Mouse (Mus musculus): ENCODE measurements around the gene Klhl22.
"Not testable (repeated sequence)": the region's sequence is repeated elsewhere in the genome, so short reads cannot be mapped to it uniquely, and the experiment has no call there.

Klhl22 gene

DNA sequence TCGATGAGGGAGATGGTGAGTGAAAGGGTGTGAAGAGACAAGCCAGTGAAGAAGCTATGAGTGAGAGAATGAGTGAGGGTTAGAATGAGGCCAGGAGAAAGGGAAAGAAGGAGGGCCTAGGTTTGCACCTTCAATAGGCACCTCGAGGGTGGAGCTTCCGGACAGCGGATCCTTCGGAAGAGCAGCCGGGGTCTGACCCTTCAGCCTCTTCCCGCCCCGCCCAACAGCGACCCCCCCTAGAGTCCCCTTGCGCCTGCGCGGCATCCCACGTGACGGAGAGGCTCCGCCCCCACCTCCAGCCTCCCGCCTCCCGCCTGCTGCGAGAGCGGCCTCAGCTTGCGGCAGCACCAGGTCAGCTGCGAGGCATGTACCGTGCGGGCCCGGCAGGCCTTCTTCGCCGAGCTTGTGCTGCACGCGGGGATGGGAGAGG lies at the start of gene Klhl22:
Klhl22 (plus strand) TSS at position 275 of the 430 bp plus-strand sequence.
- peak; percentile 91 to 95 for DNase-seq

DNA sequence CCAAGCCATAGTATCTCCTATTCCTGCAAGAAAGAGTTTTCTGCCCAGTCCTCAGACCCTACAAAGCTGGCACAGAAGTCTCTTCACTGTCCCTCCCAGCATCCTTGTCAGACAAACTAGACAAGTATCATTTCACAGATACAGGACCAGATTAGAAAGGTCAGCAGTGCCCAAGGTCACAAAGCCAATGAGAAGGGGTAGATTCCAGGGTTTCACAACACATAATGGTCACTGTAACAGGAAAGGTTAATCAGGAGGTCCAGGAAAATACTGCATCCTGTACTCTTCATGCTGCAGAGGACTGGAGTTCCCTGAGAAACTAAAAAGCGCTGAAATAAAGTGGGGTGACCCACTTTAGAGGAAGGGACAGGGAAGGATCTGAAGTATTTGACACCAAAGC lies 41.6 kb upstream of the Klhl22 start:
- no peak for DNase-seq

DNA sequence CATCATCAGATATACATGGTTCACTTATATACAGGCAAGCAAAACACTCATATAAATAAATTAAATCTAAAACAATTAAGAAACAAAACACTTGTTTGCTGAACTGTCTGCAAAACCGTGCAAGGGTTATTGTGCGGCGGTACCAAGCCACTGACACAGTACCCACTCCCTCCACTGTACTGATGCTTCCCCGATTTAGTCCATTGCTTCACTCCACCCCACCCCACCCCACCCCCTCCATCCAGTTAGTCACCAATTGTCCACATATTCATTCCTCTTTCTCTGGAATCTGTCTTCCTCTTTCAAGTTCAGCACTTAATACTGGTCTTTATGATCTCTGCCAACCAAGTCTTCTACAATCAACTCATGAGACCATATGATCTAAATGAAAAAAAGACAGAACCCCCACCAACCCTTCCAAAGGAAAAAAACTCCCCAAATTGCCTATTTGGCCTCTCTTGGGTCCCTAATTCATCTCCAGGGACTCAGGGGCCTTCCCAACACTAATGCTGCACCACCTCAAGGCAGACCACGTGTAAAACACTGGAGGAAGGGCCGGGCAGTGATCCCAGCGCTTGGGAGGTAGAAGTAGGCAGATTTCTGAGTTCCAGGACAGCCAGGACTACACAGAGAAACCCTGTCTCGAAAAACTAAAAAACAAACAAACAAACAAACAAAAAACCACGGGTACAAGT lies 38.2 kb upstream of the Klhl22 start:
- no peak for DNase-seq

DNA sequence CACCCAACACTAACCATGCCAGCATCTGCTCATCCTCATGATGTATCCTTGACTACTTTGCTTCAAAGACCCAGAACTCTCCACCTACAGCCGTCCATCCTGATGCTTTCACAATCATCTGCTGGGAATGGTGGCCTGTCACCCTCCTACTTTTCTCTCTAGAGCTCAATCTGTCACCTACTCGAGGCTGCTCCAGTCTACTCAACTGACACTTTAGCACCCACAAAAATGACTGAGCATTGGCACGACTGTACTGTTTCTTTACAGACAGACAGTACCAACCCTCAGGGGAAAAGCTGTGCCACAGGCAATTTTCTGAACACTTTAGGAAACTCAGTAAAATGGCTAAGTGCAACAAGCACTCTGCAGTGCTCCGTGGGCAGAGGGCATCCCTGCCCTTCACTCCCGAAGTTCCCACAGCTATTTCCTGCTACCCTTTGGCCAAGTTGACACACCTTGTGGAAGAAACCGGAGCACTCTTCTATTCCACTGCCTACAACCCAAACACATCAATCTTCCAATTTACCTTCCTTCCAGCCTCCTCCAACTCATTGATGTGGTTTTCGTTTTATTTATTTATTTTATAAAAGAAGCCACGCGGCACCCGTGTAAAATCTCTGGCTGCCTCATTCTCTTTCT lies 37.5 kb upstream of the Klhl22 start:
- peak in 1 of 2 experiments; percentile 14 for DNase-seq

DNA sequence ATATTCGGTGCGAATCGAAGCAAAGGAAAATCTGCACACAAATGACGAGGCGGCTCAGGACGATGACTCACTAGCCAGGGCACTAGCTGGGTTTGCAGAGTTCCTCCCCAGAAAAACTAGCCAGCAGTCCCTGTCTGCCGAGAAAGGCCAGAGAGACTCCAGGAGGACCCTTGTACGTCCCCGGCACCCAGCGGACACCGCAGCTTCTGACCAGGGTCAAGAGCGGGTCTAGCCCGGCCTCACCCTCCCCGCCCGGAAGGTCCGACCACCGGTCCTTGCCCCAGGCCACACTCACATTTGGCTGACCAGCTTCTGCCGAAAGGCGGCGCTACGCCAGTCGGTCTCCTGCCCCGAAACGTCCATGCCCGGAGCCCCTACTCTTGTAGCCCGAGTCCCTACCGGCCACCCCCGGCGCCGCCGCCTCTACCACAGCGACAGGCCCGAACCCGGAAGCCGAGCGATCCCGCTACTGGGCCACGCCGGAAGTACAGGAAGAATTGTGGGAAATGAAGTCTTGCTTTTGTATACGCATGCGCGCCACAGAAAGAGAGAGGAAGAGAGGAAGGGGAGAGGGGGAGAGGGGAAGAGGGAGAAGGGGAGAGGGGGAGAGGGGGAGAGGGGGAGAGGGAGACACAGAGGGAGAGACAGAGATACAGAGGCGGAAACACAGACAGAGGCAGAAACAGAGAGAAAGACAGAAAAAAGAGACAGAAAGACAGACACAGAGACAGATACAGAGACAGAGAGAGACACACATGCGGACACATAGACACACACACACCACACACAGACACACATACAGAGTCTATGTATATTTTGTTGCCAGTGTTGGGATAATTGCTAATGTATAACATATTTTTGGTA lies 36.7 kb upstream of the Klhl22 start:
- peak; percentile 91 to 92 for DNase-seq

DNA sequence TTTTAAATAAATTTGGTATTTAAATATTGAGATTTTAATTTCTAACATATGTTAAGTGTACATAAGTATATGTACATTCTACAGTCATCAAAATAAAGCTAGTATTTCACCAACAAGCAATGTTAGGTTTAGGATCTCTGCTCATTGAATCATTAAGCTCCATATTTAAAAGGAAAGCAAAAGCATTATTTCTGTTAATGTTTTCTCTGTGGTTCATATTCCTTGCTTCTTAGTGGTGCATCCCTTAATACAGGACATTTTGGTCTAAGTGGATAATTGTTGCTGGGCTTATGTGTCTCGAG lies 36.1 kb upstream of the Klhl22 start:
- DNase-seq = no peak

DNA sequence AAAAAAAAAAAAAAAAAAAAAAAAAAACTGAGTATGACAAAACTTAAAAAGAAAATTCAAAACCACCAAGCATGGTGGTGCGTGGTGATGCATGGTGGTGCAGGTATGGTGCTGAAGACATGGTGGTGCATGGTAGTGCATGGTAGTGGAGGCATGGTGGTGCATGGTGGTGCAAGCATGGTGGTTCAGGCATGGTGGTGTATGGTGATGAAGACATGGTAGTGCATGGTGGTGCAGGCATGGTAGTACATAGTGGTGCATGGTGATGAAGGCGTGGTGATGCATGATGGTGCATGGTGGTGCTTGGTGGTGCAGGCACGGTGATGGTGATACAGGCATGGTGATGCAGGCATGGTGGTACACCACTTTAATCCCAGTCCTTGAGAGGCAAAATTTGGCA lies 35.0 kb upstream of the Klhl22 start:
- no peak for DNase-seq

DNA sequence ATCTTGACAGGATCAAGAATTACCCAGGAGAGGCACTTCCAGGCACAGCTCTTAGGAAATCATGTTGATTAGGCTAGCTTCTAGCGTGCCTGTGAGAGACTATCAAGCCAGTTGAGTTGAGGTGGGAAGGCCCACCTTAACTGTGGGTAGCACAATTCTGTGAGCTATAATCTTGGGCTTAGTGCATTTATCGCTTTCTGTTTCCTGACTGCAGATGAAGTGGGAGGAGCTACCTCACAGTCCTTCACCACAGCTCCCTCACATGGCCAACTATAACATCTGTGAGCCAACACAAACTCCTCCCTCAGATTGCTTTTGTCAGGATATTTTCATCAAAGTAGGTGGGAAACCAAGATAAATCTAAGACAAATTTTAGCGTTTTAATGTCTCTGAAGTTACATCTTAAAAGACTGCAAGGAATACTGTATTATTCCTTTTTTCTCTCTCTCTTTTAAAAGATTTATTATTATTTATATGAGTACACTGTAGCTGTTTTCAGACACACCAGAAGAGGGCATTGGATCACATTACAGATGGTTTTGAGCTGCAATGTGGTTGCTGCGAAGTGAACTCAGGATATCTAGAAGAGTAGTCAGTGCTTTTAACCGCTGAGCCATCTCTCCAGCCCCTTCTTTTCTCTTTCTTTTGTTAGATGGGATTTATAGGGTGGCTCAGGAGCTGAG lies 32.1 kb upstream of the Klhl22 start:
- DNase-seq = peak; percentile 68 to 74

DNA sequence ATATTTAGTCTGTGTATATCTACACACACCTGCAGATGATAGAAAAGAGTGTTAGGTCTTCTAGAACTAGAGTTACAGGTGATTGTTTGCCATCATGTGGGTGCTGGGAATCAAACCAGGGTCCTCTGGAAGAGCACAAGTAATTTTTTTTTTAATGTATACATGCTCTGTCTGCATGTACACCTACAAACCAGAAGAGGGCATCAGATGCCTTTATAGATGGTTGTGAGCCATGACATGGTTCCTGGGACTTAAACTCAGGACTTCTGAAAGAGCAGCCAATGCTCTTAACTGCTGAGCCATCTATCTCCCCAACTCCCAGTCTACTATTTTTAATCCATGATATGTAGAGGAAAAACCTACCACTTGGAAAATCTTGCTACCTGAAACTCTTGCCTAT lies 29.4 kb upstream of the Klhl22 start:
- DNase-seq = no peak

DNA sequence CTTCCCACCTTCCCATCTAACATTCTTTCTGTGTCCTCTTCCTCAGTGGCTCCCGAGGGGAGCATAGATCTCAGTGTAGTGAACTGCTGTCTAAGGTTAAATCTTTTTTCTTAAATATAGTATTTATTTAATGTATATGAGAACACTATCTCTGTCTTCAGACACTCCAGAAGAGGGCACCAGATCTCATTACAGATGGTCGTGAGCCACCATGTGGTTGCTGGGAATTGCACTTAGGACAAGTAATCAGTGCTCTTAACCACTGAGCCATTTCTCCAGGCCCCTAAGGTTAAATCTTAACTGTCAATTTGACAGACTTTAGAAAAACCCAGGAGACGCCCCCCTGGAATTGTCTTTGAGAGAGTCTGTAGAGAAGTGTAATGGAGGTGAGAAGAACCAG lies 27.4 kb upstream of the Klhl22 start:
- no peak for DNase-seq

DNA sequence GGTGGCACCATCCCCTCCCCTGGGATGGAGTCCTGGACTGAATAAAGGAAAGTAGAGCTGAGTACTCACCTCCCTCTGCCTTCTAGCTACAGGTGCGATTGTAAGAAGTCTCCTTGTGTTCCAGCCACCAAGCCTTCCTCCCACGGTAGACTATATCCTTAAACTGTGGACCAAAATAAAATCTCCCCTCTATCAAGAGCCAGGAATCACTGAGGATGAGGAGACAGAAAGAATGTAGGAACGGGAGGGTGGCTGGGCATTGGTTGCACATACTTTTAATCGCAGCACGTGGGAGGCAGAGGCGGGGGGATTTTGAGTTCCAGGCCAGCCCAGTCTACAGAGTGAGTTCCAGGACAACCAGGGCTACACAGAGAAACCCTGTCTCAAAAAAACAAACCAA lies 27.0 kb upstream of the Klhl22 start:
- no peak for DNase-seq

DNA sequence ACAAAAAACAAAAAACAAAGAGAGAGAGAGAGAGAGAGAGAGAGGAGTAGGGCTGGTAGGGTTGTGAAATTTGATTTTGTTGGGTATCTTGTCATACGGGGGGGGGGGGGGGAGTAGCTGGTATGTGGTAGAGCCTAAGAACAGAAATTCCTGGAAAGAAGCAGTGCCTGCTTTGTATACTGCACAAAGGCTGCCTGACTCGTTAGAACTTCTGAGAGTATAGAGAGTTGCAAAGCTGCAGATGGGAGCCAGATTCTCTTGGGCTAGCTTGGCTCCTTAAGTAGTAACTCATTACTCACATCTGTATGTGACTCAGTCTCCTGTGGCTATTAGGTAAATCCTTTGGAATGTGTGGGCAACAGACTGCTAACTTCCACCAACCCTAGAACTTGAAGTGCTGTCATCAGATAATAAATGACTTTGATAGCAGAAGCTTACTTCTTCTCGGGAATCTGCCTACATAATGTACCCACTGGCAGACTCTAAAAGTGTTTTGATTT lies 26.5 kb upstream of the Klhl22 start, which contains the start of gene Med15:
Med15 (minus strand) TSS at position 51 of the 500 bp plus-strand sequence.
- no peak for DNase-seq

DNA sequence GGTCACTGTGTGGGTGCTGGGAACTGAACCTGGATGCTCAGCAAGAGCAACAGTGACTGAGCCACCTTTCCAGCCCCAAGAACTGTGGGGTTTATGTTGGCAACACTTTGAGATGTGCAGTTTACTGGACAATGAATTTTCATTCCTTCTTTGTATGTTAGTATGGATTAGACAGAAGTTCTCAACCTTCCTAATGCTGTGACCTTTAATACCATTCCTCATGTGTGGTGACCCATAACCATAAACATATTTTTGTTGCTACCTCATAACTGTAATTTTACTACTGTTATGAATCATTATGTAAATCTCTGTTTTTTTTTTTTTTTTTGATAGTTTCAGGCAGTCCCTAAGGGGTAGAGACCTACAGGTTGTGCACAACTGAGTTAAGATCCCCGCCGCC lies 25.8 kb upstream of the Klhl22 start:
- DNase-seq = no peak

DNA sequence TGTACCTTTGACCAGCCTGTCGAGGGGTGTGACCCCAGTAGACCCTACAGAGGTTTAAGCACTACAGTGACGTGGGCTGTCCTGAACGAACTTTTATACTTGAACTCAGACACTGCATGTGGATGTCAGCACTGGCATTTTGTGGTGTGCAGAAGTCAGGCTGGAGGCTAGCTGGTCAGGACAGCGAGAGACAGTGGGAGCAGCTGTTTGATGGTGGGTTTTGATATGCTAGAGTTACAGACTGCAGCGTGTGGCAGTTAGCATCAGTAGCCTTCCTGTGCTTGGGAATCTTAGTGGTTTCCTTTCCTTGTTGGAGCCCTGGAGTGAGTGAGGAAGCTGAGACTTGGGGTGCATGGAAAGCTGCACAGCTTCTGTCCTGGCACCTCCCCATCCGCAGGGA lies 24.5 kb upstream of the Klhl22 start:
- DNase-seq = not testable (repeated sequence)

DNA sequence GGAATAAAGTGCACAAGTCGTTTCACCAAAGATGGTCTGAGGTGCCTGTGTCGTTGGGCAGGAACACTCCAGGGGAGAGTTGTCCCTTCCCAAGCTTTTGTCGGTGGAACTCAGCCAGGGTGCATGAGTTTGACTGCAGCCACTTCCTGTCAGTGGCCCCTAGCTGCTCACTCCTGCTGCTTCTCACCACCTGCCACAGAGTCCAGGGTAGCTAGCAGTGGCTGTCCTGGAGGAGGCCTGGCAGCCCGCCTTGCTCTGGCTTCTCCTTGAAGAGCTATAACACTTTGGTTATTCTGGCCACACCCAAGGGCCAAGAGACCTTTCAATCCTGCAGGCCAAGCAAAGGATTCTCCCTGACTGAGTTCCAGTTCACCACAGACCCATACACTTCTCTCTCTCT lies 23.3 kb upstream of the Klhl22 start:
- no peak for DNase-seq

DNA sequence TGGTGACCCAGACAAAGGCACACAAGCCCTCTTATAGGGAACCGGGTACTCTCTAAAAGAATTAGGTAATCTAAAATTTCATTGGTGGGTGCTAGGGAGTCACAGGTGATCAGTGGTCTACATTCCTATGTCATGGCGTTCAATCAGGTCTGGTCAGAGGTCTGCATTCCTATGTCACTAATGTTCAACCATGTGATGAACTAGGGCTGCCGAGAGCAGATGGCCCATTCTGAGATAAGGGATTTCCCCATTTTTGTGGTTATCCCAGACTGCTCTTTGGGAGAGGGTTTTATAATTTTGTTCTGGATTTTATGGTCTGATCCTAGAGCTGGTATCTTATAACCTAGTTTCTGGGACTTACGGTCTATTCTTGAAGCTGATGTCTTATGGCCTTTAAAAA lies 19.3 kb upstream of the Klhl22 start:
- no peak for DNase-seq

DNA sequence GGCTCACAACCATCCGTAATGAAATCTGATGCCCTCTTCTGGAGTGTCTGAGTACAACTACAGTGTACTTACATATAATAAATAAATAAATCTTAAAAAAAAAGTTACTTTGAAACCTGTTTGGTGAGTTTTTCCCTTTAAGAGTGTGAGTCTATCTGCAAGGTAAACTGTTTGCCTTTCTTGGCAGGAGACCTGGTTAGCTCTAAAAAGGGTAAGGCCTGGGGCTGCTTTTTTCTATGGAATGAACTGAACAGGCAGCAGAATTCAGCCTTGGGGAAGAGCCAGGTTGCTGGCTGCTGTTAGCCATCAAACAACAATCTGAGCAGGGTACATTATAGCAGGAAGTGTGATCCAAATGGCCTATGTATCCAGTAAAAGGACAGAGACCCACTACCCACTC lies 16.6 kb upstream of the Klhl22 start:
- peak; percentile 20 to 46 for DNase-seq

DNA sequence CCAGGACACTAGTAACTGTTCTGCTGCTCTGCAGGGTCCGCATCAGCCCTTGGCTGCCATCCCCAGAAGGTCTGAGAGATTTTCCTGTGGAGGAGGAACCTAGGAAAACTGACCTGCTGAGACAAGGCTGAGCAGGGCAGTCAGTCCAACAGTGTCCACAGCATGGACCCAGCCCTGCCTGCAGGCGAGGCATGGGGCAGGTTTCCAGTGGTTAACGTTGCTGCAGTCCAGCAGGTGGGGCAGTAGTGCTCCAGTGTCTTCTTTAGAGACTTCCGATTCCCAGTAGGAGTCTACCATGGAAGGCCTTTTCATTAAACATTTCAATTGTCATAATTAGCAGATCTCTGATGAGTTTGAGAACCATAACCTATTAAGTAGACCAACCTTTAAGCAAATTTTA lies 16.1 kb upstream of the Klhl22 start:
- DNase-seq = peak; percentile 48 to 71

DNA sequence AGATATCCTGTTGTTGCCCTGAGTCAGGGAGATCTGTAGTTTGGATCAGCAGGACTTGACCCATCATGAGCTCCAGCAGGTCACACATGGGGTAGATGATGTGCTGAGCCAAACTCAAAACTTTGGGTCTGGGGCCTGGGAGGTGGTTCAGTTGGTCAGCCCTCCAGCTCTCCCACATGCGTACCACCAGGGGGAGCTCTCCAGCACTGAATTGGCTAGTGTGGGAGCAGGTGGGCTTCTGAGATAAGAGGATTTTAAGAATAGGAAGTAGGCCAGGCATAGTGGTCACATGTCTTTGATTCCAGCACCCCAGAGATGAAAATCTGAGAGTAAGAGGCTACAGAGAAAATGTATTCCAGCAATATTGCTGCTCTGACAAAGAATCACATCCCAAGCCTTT lies 14.9 kb upstream of the Klhl22 start:
- DNase-seq = peak in 1 of 2 experiments; percentile 69

DNA sequence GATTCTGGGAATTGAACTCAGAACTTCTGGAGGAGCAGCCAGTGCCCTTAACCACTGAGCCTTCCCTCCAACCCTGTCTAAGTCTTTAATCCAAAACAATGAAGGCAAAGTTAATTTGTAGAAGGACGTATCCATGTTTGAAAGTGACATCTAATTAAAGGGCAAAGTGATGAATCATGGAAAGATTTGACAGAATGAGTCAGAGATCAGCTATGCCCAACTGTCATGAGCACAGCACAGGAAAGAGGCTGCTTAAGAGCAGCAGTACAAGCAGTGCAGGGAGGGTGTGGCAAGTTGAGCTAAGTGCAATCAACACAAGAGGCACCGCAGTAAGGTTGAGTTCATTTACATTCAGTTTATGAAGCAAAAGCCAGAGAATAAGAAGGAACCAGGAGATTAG lies 14.4 kb upstream of the Klhl22 start:
- DNase-seq = no peak

DNA sequence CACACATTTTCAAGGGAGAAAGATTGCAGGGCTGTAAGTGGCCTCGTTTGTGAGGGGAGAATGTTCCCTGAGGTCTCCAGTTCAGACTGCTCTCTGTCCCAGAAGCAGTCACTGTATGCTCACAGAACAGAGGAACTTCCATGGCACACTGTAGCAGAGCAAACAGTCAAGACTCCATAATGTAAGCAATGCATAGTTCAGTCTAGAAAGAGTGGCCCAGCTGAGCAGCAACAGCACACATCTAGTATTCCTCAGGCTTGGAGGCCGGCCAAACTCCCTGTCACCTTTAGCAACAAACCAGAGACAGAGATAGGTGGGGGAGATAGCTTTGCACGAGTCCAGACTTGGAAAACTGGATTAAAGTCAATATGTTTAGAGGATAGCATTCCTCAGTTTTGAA lies 6.4 kb upstream of the Klhl22 start:
- peak in 1 of 2 experiments; percentile 57 for DNase-seq

DNA sequence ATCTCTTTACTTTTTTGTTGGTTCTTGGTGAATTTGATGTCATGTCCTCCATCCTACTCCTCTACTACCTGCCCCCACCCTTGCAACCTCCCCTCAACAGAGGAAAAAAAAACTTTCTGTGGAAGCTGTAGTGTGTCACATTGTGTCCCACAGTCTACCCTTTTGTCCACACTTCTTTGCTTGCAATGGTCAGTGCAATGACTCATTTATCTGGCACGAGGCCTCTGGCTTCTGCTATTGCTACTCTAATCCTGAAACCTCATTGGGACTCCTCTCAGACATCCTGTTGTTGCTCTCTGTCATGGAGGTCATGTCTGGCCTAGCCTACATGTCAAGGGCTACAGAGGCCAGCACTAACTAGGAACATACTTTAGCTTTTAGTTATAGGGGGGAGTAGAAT lies 5.7 kb upstream of the Klhl22 start:
- peak in 1 of 2 experiments; percentile 43 for DNase-seq

DNA sequence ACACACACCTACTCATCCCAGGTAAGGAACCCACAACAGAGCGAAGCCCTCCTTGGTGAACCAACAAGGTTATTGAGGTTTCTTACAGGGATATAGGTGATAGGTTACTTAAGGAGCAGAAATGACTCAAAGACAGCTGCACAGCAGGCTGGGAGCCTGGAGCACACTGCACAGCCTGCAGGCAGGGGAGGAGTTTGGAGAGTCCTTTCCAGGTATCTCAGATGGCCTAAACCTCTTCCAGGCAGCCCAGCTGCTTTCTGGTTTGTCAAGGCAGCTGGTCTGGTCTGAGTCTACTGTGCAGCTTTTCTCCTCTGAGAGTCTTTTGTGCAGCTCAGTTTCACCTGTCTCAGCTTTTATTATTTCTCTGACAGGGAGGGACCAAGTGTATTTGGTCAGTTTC lies 1.7 kb upstream of the Klhl22 start:
- DNase-seq = no peak
